Comparison of ENCODE assay signal across 28 mouse cellular contexts in genomic region chr5:96308086-96308485, GRCm38 (mm10).
DNase-seq lines count a peak whose midpoint lies in the region; ATAC-seq and TF ChIP-seq lines count a peak whose summit lies in the region.
"Had no signal": no experiment of that assay in that cellular context is flagged by ENCODE, and none has a peak within 500 bp of the region (broad histone marks: within the 10 kb centered on the region; RNA-seq: fewer than 3 reads in every experiment).

No protein-coding gene starts in this region.

- no peak for TF ChIP-seq CTCF in forebrain, postnatal 0 days (IDR thresholded peaks at IDR 0.05; ENCODE audit: low read depth)
- no peak for TF ChIP-seq CTCF in testis, adult 2 months (IDR thresholded peaks at IDR 0.05; ENCODE audit: control insufficient read depth, insufficient read depth, insufficient replicate concordance, low read depth, low read length)
- TF ChIP-seq CTCF in midbrain, postnatal 0 days (IDR thresholded peaks at IDR 0.05): no peak

- no peak overlapping the region for H3K4me3 ChIP-seq in forebrain, postnatal 0 days (ENCODE audit: low read depth, low read length)
- H3K4me3 ChIP-seq in forebrain, embryonic 11.5 days (ENCODE audit: low read depth, low read length): no peak overlapping the region
- H3K4me3 ChIP-seq in hindbrain, embryonic 15.5 days: no peak overlapping the region
- no peak overlapping the region for H3K4me3 ChIP-seq in hindbrain, embryonic 11.5 days (ENCODE audit: low read depth, low read length)
- peak overlapping the region; percentile 5 for H3K4me3 ChIP-seq in testis, adult 2 months (ENCODE audit: control insufficient read depth, low read depth, low read length)
- H3K4me3 ChIP-seq in midbrain, postnatal 0 days (ENCODE audit: low read depth, low read length): no peak overlapping the region
- H3K4me3 ChIP-seq: forebrain, embryonic 15.5 days; heart, embryonic 13.5 days; hindbrain, embryonic 12.5 days; limb, embryonic 10.5 days; limb, embryonic 15.5 days; liver, embryonic 13.5 days; neural tube, embryonic 15.5 days had no signal

- TF ChIP-seq POLR2A in testis, adult 2 months (IDR thresholded peaks at IDR 0.05; ENCODE audit: control insufficient read depth, low read depth, low read length): no peak

- H3K27ac ChIP-seq in forebrain, postnatal 0 days (ENCODE audit: low read depth, low read length): no peak overlapping the region
- H3K27ac ChIP-seq in forebrain, embryonic 11.5 days (ENCODE audit: low read depth, low read length): no peak overlapping the region
- H3K27ac ChIP-seq in hindbrain, embryonic 15.5 days (replicated peaks): no peak overlapping the region
- no peak overlapping the region for H3K27ac ChIP-seq in hindbrain, embryonic 11.5 days (ENCODE audit: low read depth, low read length)
- H3K27ac ChIP-seq in testis, adult 2 months (ENCODE audit: control insufficient read depth, insufficient read depth, low read depth, low read length): no peak overlapping the region
- no peak overlapping the region for H3K27ac ChIP-seq in midbrain, postnatal 0 days (ENCODE audit: low read depth, low read length)
- H3K27ac ChIP-seq: forebrain, embryonic 15.5 days; heart, embryonic 13.5 days; hindbrain, embryonic 12.5 days; limb, embryonic 10.5 days; limb, embryonic 15.5 days; liver, embryonic 13.5 days; macrophage; neural tube, embryonic 15.5 days had no signal

- H3K36me3 ChIP-seq in forebrain, postnatal 0 days (ENCODE audit: insufficient read depth): no peaks in the 10 kb centered on the region
- H3K36me3 ChIP-seq in forebrain, embryonic 11.5 days (ENCODE audit: control insufficient read depth, insufficient read depth, low read length): no peaks in the 10 kb centered on the region
- H3K36me3 ChIP-seq in hindbrain, embryonic 15.5 days: no peaks in the 10 kb centered on the region
- H3K36me3 ChIP-seq in hindbrain, embryonic 11.5 days (ENCODE audit: control insufficient read depth, insufficient read depth, low read length): no peaks in the 10 kb centered on the region
- no peaks in the 10 kb centered on the region for H3K36me3 ChIP-seq in testis, adult 2 months (ENCODE audit: control insufficient read depth, insufficient read depth, low read length)
- H3K36me3 ChIP-seq in midbrain, postnatal 0 days (ENCODE audit: insufficient read depth, low read length): no peaks in the 10 kb centered on the region
- H3K36me3 ChIP-seq: forebrain, embryonic 15.5 days; heart, embryonic 13.5 days; hindbrain, embryonic 12.5 days; limb, embryonic 10.5 days; limb, embryonic 15.5 days; liver, embryonic 13.5 days; neural tube, embryonic 15.5 days had no signal

- no peak overlapping the region for H3K4me2 ChIP-seq in forebrain, postnatal 0 days (ENCODE audit: low read depth)
- no peak overlapping the region for H3K4me2 ChIP-seq in forebrain, embryonic 11.5 days (ENCODE audit: low read depth, low read length, severe bottlenecking)
- H3K4me2 ChIP-seq in hindbrain, embryonic 15.5 days: peak overlapping the region; percentile 8; the same call in 1 of the 2 replicates
- no peak overlapping the region for H3K4me2 ChIP-seq in hindbrain, embryonic 11.5 days (replicated peaks; ENCODE audit: low read depth, low read length)
- H3K4me2 ChIP-seq in midbrain, postnatal 0 days (ENCODE audit: low read depth, low read length, poor library complexity, severe bottlenecking): peak overlapping the region; percentile 28
- H3K4me2 ChIP-seq: forebrain, embryonic 15.5 days; heart, embryonic 13.5 days; hindbrain, embryonic 12.5 days; limb, embryonic 15.5 days; liver, embryonic 13.5 days; neural tube, embryonic 15.5 days had no signal

- WGBS in forebrain, postnatal 0 days: 66% methylated on average over 13 of the region's 13 CpGs
- 93% methylated on average over 13 of the region's 13 CpGs for WGBS in forebrain, embryonic 11.5 days
- 77% methylated on average over 13 of the region's 13 CpGs for WGBS in hindbrain, embryonic 15.5 days
- 93% methylated on average over 13 of the region's 13 CpGs for WGBS in hindbrain, embryonic 11.5 days
- 69% methylated on average over 13 of the region's 13 CpGs for WGBS in midbrain, postnatal 0 days

- H3K27me3 ChIP-seq in forebrain, postnatal 0 days (ENCODE audit: insufficient read depth, low read length): no peaks in the 10 kb centered on the region
- no peaks in the 10 kb centered on the region for H3K27me3 ChIP-seq in forebrain, embryonic 11.5 days (ENCODE audit: control insufficient read depth, insufficient read depth, low read length)
- H3K27me3 ChIP-seq in hindbrain, embryonic 15.5 days: no peaks in the 10 kb centered on the region
- no peaks in the 10 kb centered on the region for H3K27me3 ChIP-seq in hindbrain, embryonic 11.5 days (ENCODE audit: control insufficient read depth, insufficient read depth, low read length)
- no peaks in the 10 kb centered on the region for H3K27me3 ChIP-seq in testis, adult 2 months (ENCODE audit: control insufficient read depth, insufficient read depth, low read length)
- no peaks in the 10 kb centered on the region for H3K27me3 ChIP-seq in midbrain, postnatal 0 days (ENCODE audit: insufficient read depth, low read length)
- H3K27me3 ChIP-seq: forebrain, embryonic 15.5 days; heart, embryonic 13.5 days; hindbrain, embryonic 12.5 days; limb, embryonic 15.5 days; liver, embryonic 13.5 days; neural tube, embryonic 15.5 days had no signal

- no peaks in the 10 kb centered on the region for H3K4me1 ChIP-seq in forebrain, postnatal 0 days (ENCODE audit: insufficient read depth)
- no peaks in the 10 kb centered on the region for H3K4me1 ChIP-seq in forebrain, embryonic 11.5 days (replicated peaks; ENCODE audit: control insufficient read depth, insufficient read depth, low read length)
- peaks cover 6% of the 10 kb centered on the region; the same call in 1 of the 2 replicates for H3K4me1 ChIP-seq in hindbrain, embryonic 15.5 days (replicated peaks)
- H3K4me1 ChIP-seq in hindbrain, embryonic 11.5 days (replicated peaks; ENCODE audit: control insufficient read depth, insufficient read depth, low read length): no peaks in the 10 kb centered on the region
- H3K4me1 ChIP-seq in testis, adult 2 months (ENCODE audit: control insufficient read depth, insufficient read depth, low read length): peaks cover 2% of the 10 kb centered on the region; the same call in 1 of the 2 replicates
- no peaks in the 10 kb centered on the region for H3K4me1 ChIP-seq in midbrain, postnatal 0 days (ENCODE audit: insufficient read depth, low read length)
- H3K4me1 ChIP-seq: heart, embryonic 13.5 days; hindbrain, embryonic 12.5 days; liver, embryonic 13.5 days; neural tube, embryonic 15.5 days had no signal

- no peak overlapping the region for H3K9ac ChIP-seq in forebrain, postnatal 0 days
- no peak overlapping the region for H3K9ac ChIP-seq in forebrain, embryonic 11.5 days (ENCODE audit: low read length)
- no peak overlapping the region for H3K9ac ChIP-seq in hindbrain, embryonic 15.5 days
- no peak overlapping the region for H3K9ac ChIP-seq in hindbrain, embryonic 11.5 days (ENCODE audit: low read depth, low read length)
- no peak overlapping the region for H3K9ac ChIP-seq in midbrain, postnatal 0 days (replicated peaks; ENCODE audit: low read length, poor library complexity, severe bottlenecking)
- H3K9ac ChIP-seq: forebrain, embryonic 15.5 days; heart, embryonic 13.5 days; hindbrain, embryonic 12.5 days; limb, embryonic 15.5 days; liver, embryonic 13.5 days; neural tube, embryonic 15.5 days had no signal

- no peak for ATAC-seq in forebrain, postnatal 0 days
- ATAC-seq in forebrain, embryonic 11.5 days (replicated peaks; ENCODE audit: low FRiP score): no peak
- no peak for ATAC-seq in hindbrain, embryonic 15.5 days (ENCODE audit: low FRiP score, low read depth)
- no peak for ATAC-seq in hindbrain, embryonic 11.5 days (ENCODE audit: low FRiP score)
- ATAC-seq in midbrain, postnatal 0 days (ENCODE audit: low FRiP score): no peak
- ATAC-seq: lung, postnatal 0 days had no signal

- DNase-seq in forebrain, postnatal 0 days: peak; percentile 20
- DNase-seq in forebrain, embryonic 11.5 days (ENCODE audit: low spot score): no peak
- no peak for DNase-seq in hindbrain, embryonic 11.5 days (ENCODE audit: low spot score)
- no peak for DNase-seq in testis, postnatal 10 days (ENCODE audit: low spot score)
- DNase-seq in midbrain, postnatal 0 days (ENCODE audit: low spot score): no peak
- no peak for DNase-seq in layer of hippocampus, adult 11-12 months (ENCODE audit: low spot score)
- DNase-seq: adrenal gland, postnatal 25 days; cerebellum, adult 2 months; cerebellum, postnatal 36 days; gastrocnemius, postnatal 14 days; heart, postnatal 10 days; kidney, adult 18-20 months; layer of hippocampus, postnatal 36 days; liver, embryonic 13.5 days; lung, adult 18-20 months; right cerebral cortex, postnatal 14 days; thymus, adult 2 months; thymus, postnatal 36 days had no signal

- no peaks in the 10 kb centered on the region for H3K9me3 ChIP-seq in forebrain, postnatal 0 days (ENCODE audit: low read length)
- H3K9me3 ChIP-seq in forebrain, embryonic 11.5 days (ENCODE audit: control insufficient read depth, low read length): no peaks in the 10 kb centered on the region
- H3K9me3 ChIP-seq in hindbrain, embryonic 15.5 days: no peaks in the 10 kb centered on the region
- H3K9me3 ChIP-seq in hindbrain, embryonic 11.5 days (ENCODE audit: control insufficient read depth, low read length): no peaks in the 10 kb centered on the region
- H3K9me3 ChIP-seq in midbrain, postnatal 0 days (ENCODE audit: low read length): no peaks in the 10 kb centered on the region
- H3K9me3 ChIP-seq: forebrain, embryonic 15.5 days; heart, embryonic 13.5 days; hindbrain, embryonic 12.5 days; limb, embryonic 10.5 days; limb, embryonic 15.5 days; liver, embryonic 13.5 days; neural tube, embryonic 15.5 days had no signal

Comparison
In these comparisons a context has a peak if more than half of its experiments do, and no peak if none do; other contexts are left out.
1. H3K4me2 ChIP-seq: peak in hindbrain, embryonic 15.5 days (single experiment) and midbrain, postnatal 0 days (single experiment); none in forebrain, postnatal 0 days (single experiment), forebrain, embryonic 11.5 days (single experiment) and hindbrain, embryonic 11.5 days (single experiment).